Mouse (Mus musculus) kidney, embryonic 14.5 days (tissue): ENCODE measurements around the gene Myoz1. TPM values are rescaled to one million over a fixed set of nuclear protein-coding genes. Genes with fewer than 3 reads are reported as not detected.
"Not testable (repeated sequence)": the region's sequence is repeated elsewhere in the genome, so short reads cannot be mapped to it uniquely, and the experiment has no call there.

ENCODE experiments used
- ATAC-seq: fragments of 200-750 bp; cut with Nextera tagmentation; 2 replicates; pipeline ENCODE4 v1.8.0; 2017; ENCODE audit warnings: moderate number of reproducible peaks, mild to moderate bottlenecking, moderate TSS enrichment, moderate library complexity; ENCODE audit not compliant: low FRiP score, low TSS enrichment
- H3K27ac ChIP-seq: fragments of 300-500 bp; sonication (generic); 2 replicates; pipeline ENCODE4 v1.5.1; 2014; ENCODE audit warnings: low read depth, mild to moderate bottlenecking, low read length, moderate library complexity, mixed read lengths
- H3K27me3 ChIP-seq: fragments of 300-500 bp; sonication (generic); 2 replicates; pipeline ENCODE4 v1.6.1; 2014; ENCODE audit warnings: mild to moderate bottlenecking, low read length; ENCODE audit not compliant: control insufficient read depth, insufficient read depth
- H3K36me3 ChIP-seq: fragments of 300-500 bp; sonication (generic); 2 replicates; pipeline ENCODE4 v1.6.1; 2014; ENCODE audit warnings: low read length, mixed read lengths; ENCODE audit not compliant: control insufficient read depth, insufficient read depth
- H3K4me1 ChIP-seq: fragments of 300-500 bp; sonication (generic); 2 replicates; pipeline ENCODE4 v1.6.1; 2014; ENCODE audit warnings: low read length, mixed read lengths; ENCODE audit not compliant: control insufficient read depth, insufficient read depth
- H3K4me2 ChIP-seq: fragments of 300-500 bp; sonication (generic); replicated peaks from 2 replicates; pipeline ENCODE4 v1.6.1; 2014; ENCODE audit warnings: low read depth, mild to moderate bottlenecking, low read length
- H3K4me3 ChIP-seq: fragments of 300-500 bp; sonication (generic); 2 replicates; pipeline ENCODE4 v1.5.1; 2014; ENCODE audit warnings: mild to moderate bottlenecking, low read length
- H3K9ac ChIP-seq: fragments of 300-500 bp; sonication (generic); 2 replicates; pipeline ENCODE4 v1.6.1; 2014; ENCODE audit warnings: low read depth, mild to moderate bottlenecking, low read length, moderate library complexity
- H3K9me3 ChIP-seq: fragments of 300-500 bp; sonication (generic); 2 replicates; pipeline ENCODE4 v1.6.1; 2016; ENCODE audit warnings: low read length; ENCODE audit not compliant: control insufficient read depth
- WGBS: fragments of 180-500 bp; shearing (Covaris S2); extraction: QIAGEN DNeasy Blood & Tissue Kit; methylation state at CpG from one replicate; pipeline ENCODE4 v1.1.7; 2014; 5-methylcytosine and 5-hydroxymethylcytosine counted together
- polyA plus RNA-seq: library from polyadenylated mRNA; unstranded; fragments of >200 nt; fragmentation: Nextera tagmentation; extraction: Ambion mirVana; gene quantifications from 2 replicates; pipeline ENCODE4 v1.2.1, GENCODE M21; 2014

Gene Myoz1
- polyA plus RNA-seq, 1 experiment from 2014 or later = 1.6 TPM

DNA sequence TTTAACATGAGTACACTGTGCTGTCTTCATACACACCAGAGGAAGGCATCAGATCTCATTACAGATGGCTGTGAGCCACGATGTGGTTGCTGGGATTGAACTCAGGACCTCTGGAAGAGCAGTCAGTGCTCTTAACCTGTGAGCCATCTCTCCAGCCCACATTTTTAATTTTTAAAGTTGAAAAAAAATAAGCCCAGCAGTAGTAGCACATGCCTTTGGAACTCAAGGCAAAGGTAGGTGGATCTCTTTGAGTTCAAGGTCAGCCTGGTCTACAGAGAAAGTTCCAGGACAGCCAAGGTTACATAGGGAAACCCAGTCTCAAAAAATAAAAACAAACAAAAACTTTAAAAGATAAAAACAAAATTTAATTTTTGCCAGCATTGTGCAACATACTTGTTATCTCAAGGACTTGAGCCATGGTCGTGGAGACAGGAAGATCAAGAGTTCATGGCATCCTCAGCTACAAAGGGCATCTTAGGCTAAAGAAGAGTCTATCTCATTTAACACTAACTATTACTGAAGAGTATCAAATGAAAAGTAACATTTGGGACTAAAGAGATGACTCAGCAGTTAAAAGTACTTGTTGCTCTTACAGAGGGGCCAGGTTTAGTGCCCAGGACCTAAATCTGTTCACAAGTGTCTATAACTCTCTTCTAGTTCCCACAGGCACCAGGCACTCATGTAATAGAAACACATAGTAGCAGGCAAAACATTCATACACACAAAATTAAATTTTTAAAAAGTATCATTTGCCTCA lies 18.3 kb downstream of the Myoz1 start:
- no peak overlapping the region for H3K4me2 ChIP-seq
- no peak overlapping the region for H3K9ac ChIP-seq
- no peak overlapping the region for H3K27ac ChIP-seq
- H3K27me3 ChIP-seq = no peaks in the 10 kb centered on the region
- ATAC-seq = no peak
- H3K4me3 ChIP-seq = no peak overlapping the region
- H3K4me1 ChIP-seq = no peaks in the 10 kb centered on the region
- WGBS = 80% methylated on average over 2 of the region's 2 CpGs
- no peaks in the 10 kb centered on the region for H3K36me3 ChIP-seq
- no peaks in the 10 kb centered on the region for H3K9me3 ChIP-seq

GRCm38 (mm10) chr14:20636968-20637367 lies 19.4 kb downstream of the Myoz1 start:
- H3K4me1 ChIP-seq, ATAC-seq, H3K4me2 ChIP-seq, H3K9me3 ChIP-seq, H3K9ac ChIP-seq, H3K27me3 ChIP-seq, H3K36me3 ChIP-seq, H3K4me3 ChIP-seq, H3K27ac ChIP-seq: not testable (repeated sequence)
- 97% methylated on average over 3 of the region's 3 CpGs for WGBS

- 89% methylated on average over 2 of the region's 2 CpGs for WGBS
- ATAC-seq = no peak
- Histone ChIP-seq H3K4me2 (no peak overlapping the region), H3K9ac (no peak overlapping the region), H3K4me1 (no peaks in the 10 kb centered on the region), H3K27me3 (no peaks in the 10 kb centered on the region), H3K9me3 (no peaks in the 10 kb centered on the region), H3K36me3 (no peaks in the 10 kb centered on the region), H3K4me3 (no peak overlapping the region), H3K27ac (no peak overlapping the region)
Measured at GRCm38 (mm10) chr14:20635546-20635945, 20.8 kb downstream of the Myoz1 start.

- Histone ChIP-seq H3K4me2 (no peak overlapping the region), H3K9me3 (no peaks in the 10 kb centered on the region), H3K27ac (no peak overlapping the region), H3K27me3 (no peaks in the 10 kb centered on the region), H3K4me1 (no peaks in the 10 kb centered on the region), H3K4me3 (no peak overlapping the region), H3K36me3 (no peaks in the 10 kb centered on the region), H3K9ac (no peak overlapping the region)
- 42% methylated on average over 4 of the region's 4 CpGs for WGBS
- ATAC-seq = no peak
Measured at GRCm38 (mm10) chr14:20631253-20631652, 25.1 kb downstream of the Myoz1 start.

GRCm38 (mm10) chr14:20626971-20627370 lies 29.4 kb downstream of the Myoz1 start:
- ATAC-seq = no peak
- no peaks in the 10 kb centered on the region for H3K4me1 ChIP-seq

DNA sequence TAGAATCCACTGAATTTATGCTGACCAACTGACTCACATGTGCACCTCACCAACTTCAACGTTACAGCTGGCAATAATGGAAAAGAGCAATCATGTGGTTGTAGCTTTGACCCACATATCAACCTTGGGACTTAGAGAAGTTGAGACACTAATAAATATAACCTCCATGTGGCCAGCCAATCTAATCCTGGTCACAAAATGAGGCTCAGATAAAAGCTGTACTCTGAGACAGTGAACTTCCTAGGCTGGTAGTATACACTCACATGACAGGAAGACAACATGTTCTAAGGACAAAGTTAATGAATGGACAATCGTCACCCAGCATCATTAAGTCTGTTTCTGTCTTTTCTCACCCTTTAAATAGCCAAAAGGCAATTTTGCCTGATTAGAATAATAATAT lies 29.9 kb downstream of the Myoz1 start:
- no peaks in the 10 kb centered on the region for H3K27me3 ChIP-seq
- no peak for ATAC-seq
- no peak overlapping the region for H3K4me2 ChIP-seq
- H3K9ac ChIP-seq = no peak overlapping the region
- H3K9me3 ChIP-seq = no peaks in the 10 kb centered on the region
- no peaks in the 10 kb centered on the region for H3K36me3 ChIP-seq
- no peak overlapping the region for H3K4me3 ChIP-seq
- H3K4me1 ChIP-seq = no peaks in the 10 kb centered on the region
- H3K27ac ChIP-seq = no peak overlapping the region
- WGBS = 80% methylated on average over 2 of the region's 2 CpGs

More at GRCm38 (mm10) chr14:20626971-20627370, 29.4 kb downstream of the Myoz1 start:
- Histone ChIP-seq H3K4me2 (no peak overlapping the region), H3K36me3 (no peaks in the 10 kb centered on the region), H3K9ac (no peak overlapping the region), H3K27me3 (no peaks in the 10 kb centered on the region), H3K27ac (no peak overlapping the region), H3K4me3 (no peak overlapping the region), H3K9me3 (no peaks in the 10 kb centered on the region)
- WGBS = 59% methylated on average over 3 of the region's 3 CpGs

- Histone ChIP-seq H3K4me1 (no peaks in the 10 kb centered on the region), H3K27ac (no peak overlapping the region), H3K27me3 (no peaks in the 10 kb centered on the region), H3K4me3 (no peak overlapping the region), H3K9ac (no peak overlapping the region), H3K9me3 (no peaks in the 10 kb centered on the region), H3K36me3 (no peaks in the 10 kb centered on the region), H3K4me2 (no peak overlapping the region)
- no peak for ATAC-seq
- whole genome bisulfite sequencing = 90% methylated on average over 3 of the region's 3 CpGs
Measured at GRCm38 (mm10) chr14:20622907-20623306, 33.4 kb downstream of the Myoz1 start.

GRCm38 (mm10) chr14:20622412-20622811 lies 33.9 kb downstream of the Myoz1 start:
- Histone ChIP-seq H3K27ac (no peak overlapping the region), H3K9ac (no peak overlapping the region)
- 87% methylated on average over 2 of the region's 2 CpGs for WGBS

GRCm38 (mm10) chr14:20621903-20622302 lies 34.4 kb downstream of the Myoz1 start:
- Histone ChIP-seq H3K9me3 (no peaks in the 10 kb centered on the region), H3K4me3 (no peak overlapping the region), H3K4me1 (no peaks in the 10 kb centered on the region), H3K27ac (no peak overlapping the region), H3K36me3 (no peaks in the 10 kb centered on the region), H3K4me2 (no peak overlapping the region), H3K9ac (no peak overlapping the region), H3K27me3 (no peaks in the 10 kb centered on the region)
- 88% methylated on average over 2 of the region's 2 CpGs for WGBS
- ATAC-seq = no peak

More at GRCm38 (mm10) chr14:20622412-20622811, 33.9 kb downstream of the Myoz1 start:
- H3K4me2 ChIP-seq = no peak overlapping the region
- ATAC-seq = no peak
- H3K9me3 ChIP-seq = no peaks in the 10 kb centered on the region
- H3K4me1 ChIP-seq = no peaks in the 10 kb centered on the region
- no peak overlapping the region for H3K4me3 ChIP-seq
- no peaks in the 10 kb centered on the region for H3K36me3 ChIP-seq
- no peaks in the 10 kb centered on the region for H3K27me3 ChIP-seq
